Mouse (Mus musculus) midbrain, embryonic 11.5 days (tissue): ENCODE data around the gene Polr2a. TPM values are rescaled to one million over a fixed set of nuclear protein-coding genes. Genes with fewer than 3 reads are reported as not detected.

Experiments used
- ATAC-seq: fragments of 200-750 bp; cut with Nextera tagmentation; 2 replicates; pipeline ENCODE4 v1.8.0; 2017; ENCODE audit warnings: moderate TSS enrichment, moderate library complexity; ENCODE audit not compliant: low FRiP score
- DNase-seq: peaks from one replicate; pipeline ENCODE4 v3.0.0; 2015; ENCODE audit warnings: low spot score; ENCODE audit errors: missing footprints
- H3K27ac ChIP-seq: fragments of 300-500 bp; sonication (generic); 2 replicates; pipeline ENCODE4 v1.5.1; 2014; ENCODE audit warnings: low read depth, low read length
- H3K27me3 ChIP-seq: fragments of 300-500 bp; sonication (generic); 2 replicates; pipeline ENCODE4 v1.6.1; 2014; ENCODE audit warnings: mild to moderate bottlenecking, low read length, moderate library complexity, mixed read lengths; ENCODE audit not compliant: control insufficient read depth, insufficient read depth
- H3K36me3 ChIP-seq: fragments of 300-500 bp; sonication (generic); 2 replicates; pipeline ENCODE4 v1.6.1; 2014; ENCODE audit warnings: mild to moderate bottlenecking, low read length, moderate library complexity, mixed read lengths; ENCODE audit not compliant: control insufficient read depth, insufficient read depth
- H3K4me1 ChIP-seq: fragments of 300-500 bp; sonication (generic); 2 replicates; pipeline ENCODE4 v1.6.1; 2014; ENCODE audit warnings: low read length; ENCODE audit not compliant: control insufficient read depth, insufficient read depth
- H3K4me2 ChIP-seq: fragments of 300-500 bp; sonication (generic); 2 replicates; pipeline ENCODE4 v1.6.1; 2014; ENCODE audit warnings: mild to moderate bottlenecking, moderate library complexity
- H3K4me3 ChIP-seq: fragments of 300-500 bp; sonication (generic); 2 replicates; pipeline ENCODE4 v1.5.1; 2014; ENCODE audit warnings: low read depth, low read length
- H3K9ac ChIP-seq: fragments of 300-500 bp; sonication (generic); 2 replicates; pipeline ENCODE4 v1.6.1; 2014; ENCODE audit warnings: low read length
- H3K9me3 ChIP-seq: fragments of 300-500 bp; sonication (generic); 2 replicates; pipeline ENCODE4 v1.6.1; 2016; ENCODE audit warnings: low read length; ENCODE audit not compliant: control insufficient read depth
- WGBS: fragments of 180-500 bp; shearing (Covaris S2); extraction: QIAGEN DNeasy Blood & Tissue Kit; methylation state at CpG from one replicate; pipeline ENCODE4 v1.1.7; 2014; 5-methylcytosine and 5-hydroxymethylcytosine counted together
- polyA plus RNA-seq: library from polyadenylated mRNA; unstranded; fragments of >200 nt; fragmentation: Nextera tagmentation; extraction: Ambion mirVana; gene quantifications from 2 replicates; pipeline ENCODE4 v1.2.1, GENCODE M21; 2014

The Polr2a gene
- polyA plus RNA-seq, 1 experiment from 2014 or later = 54.1 TPM

DNA sequence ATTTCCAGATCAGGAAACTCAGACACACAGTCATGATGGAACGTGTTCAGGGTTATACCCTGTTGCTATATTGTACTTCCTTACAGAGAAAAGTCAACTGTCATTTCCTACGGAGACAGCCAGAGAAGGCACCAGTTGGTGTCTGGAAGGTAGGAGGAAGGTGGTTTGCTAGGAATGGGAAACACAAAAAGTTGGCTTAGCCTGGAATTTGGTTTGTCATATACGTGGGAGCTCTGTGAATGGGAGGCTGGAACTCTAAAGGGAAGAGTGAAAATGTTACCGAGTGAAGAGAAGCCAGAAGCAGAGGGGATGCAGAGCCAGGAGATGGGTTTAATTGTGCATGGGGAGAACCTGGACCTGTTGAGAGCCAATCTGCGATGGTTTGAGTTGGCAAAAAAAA lies 33.0 kb upstream of the Polr2a start:
- no peak overlapping the region for H3K4me3 ChIP-seq
- H3K9me3 ChIP-seq = no peaks in the 10 kb centered on the region
- no peaks in the 10 kb centered on the region for H3K36me3 ChIP-seq
- H3K9ac ChIP-seq = no peak overlapping the region
- ATAC-seq (no peak), DNase-seq (no peak)
- H3K4me2 ChIP-seq = no peak overlapping the region
- H3K27ac ChIP-seq = no peak overlapping the region
- peaks cover 4% of the 10 kb centered on the region; the same call in 1 of the 2 replicates for H3K4me1 ChIP-seq
- peaks cover 5% of the 10 kb centered on the region for H3K27me3 ChIP-seq
- WGBS = 71% methylated on average over 5 of the region's 5 CpGs

GRCm38 (mm10) chr11:69789431-69789830 lies 31.0 kb upstream of the Polr2a start:
- ATAC-seq (no peak), DNase-seq (no peak)
- H3K4me3 ChIP-seq = no peak overlapping the region
- no peaks in the 10 kb centered on the region for H3K36me3 ChIP-seq
- no peaks in the 10 kb centered on the region for H3K9me3 ChIP-seq
- no peak overlapping the region for H3K9ac ChIP-seq
- H3K27ac ChIP-seq = no peak overlapping the region
- H3K4me1 ChIP-seq = no peaks in the 10 kb centered on the region
- H3K27me3 ChIP-seq = no peaks in the 10 kb centered on the region
- no peak overlapping the region for H3K4me2 ChIP-seq
- WGBS = 76% methylated on average over 5 of the region's 5 CpGs

- DNase-seq (no peak), ATAC-seq (no peak)
- WGBS = 84% methylated on average over 5 of the region's 5 CpGs
- Histone ChIP-seq H3K9ac (no peak overlapping the region), H3K4me1 (no peaks in the 10 kb centered on the region), H3K36me3 (no peaks in the 10 kb centered on the region), H3K9me3 (no peaks in the 10 kb centered on the region), H3K27me3 (no peaks in the 10 kb centered on the region), H3K4me2 (no peak overlapping the region), H3K27ac (no peak overlapping the region), H3K4me3 (no peak overlapping the region)
Measured at GRCm38 (mm10) chr11:69787306-69787705, 28.9 kb upstream of the Polr2a start.

- H3K4me2 ChIP-seq = no peak overlapping the region
Measured at GRCm38 (mm10) chr11:69784793-69785272, 26.4 kb upstream of the Polr2a start.

DNA sequence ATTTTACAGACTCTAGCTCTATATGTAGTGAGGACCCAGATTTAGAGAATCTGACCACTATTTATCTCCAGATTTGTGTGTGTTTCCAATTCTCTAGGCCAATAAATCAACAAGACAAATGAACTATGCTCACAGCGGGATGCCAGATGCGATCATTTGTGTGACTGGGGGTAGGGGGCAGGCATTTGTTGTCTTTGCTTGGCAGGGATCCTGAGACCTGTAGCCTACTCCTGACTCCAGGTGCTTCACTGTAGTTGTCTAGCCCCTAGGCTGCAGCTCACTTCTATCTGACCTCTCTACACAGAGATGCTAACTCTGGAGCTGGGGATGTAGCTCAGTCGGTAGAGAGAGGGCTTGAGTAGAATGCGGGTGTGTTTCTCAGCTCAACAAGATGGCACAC lies 23.4 kb upstream of the Polr2a start:
- no peaks in the 10 kb centered on the region for H3K36me3 ChIP-seq
- H3K4me2 ChIP-seq = no peak overlapping the region
- H3K9me3 ChIP-seq = no peaks in the 10 kb centered on the region
- no peaks in the 10 kb centered on the region for H3K4me1 ChIP-seq
- DNase-seq = no peak
- 43% methylated on average over 4 of the region's 4 CpGs for WGBS
- H3K9ac ChIP-seq = no peak overlapping the region
- no peaks in the 10 kb centered on the region for H3K27me3 ChIP-seq
- H3K4me3 ChIP-seq = no peak overlapping the region
- no peak for ATAC-seq
- H3K27ac ChIP-seq = no peak overlapping the region

More at GRCm38 (mm10) chr11:69784793-69785272, 26.4 kb upstream of the Polr2a start:
- DNase-seq = no peak
- no peak overlapping the region for H3K27ac ChIP-seq
- H3K4me1 ChIP-seq = no peaks in the 10 kb centered on the region
- H3K4me3 ChIP-seq = no peak overlapping the region
- H3K9me3 ChIP-seq = no peaks in the 10 kb centered on the region
- WGBS = 47% methylated on average over 15 of the region's 15 CpGs
- H3K36me3 ChIP-seq = no peaks in the 10 kb centered on the region
- ATAC-seq = no peak
- no peaks in the 10 kb centered on the region for H3K27me3 ChIP-seq
- H3K9ac ChIP-seq = no peak overlapping the region

GRCm38 (mm10) chr11:69778985-69779384 lies 20.5 kb upstream of the Polr2a start:
- Histone ChIP-seq H3K27ac (no peak overlapping the region), H3K4me3 (no peak overlapping the region), H3K4me2 (no peak overlapping the region), H3K36me3 (no peaks in the 10 kb centered on the region), H3K9me3 (no peaks in the 10 kb centered on the region), H3K27me3 (no peaks in the 10 kb centered on the region), H3K4me1 (no peaks in the 10 kb centered on the region), H3K9ac (no peak overlapping the region)
- no peak for ATAC-seq
- DNase-seq = no peak
- 42% methylated on average over 7 of the region's 7 CpGs for WGBS

DNA sequence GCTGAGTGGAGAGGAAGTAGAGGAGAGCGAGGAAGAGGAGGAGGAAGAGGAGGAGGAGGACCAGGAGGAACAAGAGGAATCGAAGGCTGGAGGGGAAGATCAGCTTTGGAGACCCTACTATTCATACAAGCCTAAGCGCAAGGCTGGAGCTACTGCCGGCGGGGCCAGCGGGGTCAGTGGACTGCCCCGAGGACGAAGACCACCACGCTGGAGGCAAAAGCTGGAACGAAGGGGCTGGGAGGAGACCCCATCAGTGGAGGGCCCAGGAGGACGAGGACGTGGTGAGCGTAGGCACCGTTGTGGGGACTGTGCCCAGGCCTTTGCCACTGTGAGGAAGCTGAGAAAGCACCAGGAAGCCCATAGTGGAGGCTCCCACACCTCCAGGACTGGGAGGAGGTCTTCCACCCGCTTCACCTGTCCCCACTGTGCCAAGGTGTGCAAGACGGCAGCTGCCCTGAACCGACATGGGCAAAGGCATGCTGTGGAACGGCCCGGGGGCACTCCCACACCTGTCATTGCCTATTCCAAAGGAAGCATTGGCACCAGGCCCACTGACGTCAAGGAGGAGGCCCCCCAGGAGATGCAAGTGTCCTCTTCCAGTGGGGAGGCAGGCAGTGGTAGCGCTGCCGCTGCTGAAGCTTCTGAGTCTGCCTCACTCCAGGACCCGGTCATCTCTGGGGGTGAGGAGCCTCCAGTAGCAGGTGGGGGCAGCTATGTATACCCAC lies 20.0 kb upstream of the Polr2a start:
- H3K27me3 ChIP-seq = no peaks in the 10 kb centered on the region
- H3K4me2 ChIP-seq = no peak overlapping the region
- ATAC-seq (no peak), DNase-seq (no peak)
- WGBS = 64% methylated on average over 23 of the region's 23 CpGs
- no peak overlapping the region for H3K4me3 ChIP-seq
- H3K4me1 ChIP-seq = no peaks in the 10 kb centered on the region
- no peaks in the 10 kb centered on the region for H3K36me3 ChIP-seq
- no peaks in the 10 kb centered on the region for H3K9me3 ChIP-seq
- H3K27ac ChIP-seq = no peak overlapping the region
- no peak overlapping the region for H3K9ac ChIP-seq

DNA sequence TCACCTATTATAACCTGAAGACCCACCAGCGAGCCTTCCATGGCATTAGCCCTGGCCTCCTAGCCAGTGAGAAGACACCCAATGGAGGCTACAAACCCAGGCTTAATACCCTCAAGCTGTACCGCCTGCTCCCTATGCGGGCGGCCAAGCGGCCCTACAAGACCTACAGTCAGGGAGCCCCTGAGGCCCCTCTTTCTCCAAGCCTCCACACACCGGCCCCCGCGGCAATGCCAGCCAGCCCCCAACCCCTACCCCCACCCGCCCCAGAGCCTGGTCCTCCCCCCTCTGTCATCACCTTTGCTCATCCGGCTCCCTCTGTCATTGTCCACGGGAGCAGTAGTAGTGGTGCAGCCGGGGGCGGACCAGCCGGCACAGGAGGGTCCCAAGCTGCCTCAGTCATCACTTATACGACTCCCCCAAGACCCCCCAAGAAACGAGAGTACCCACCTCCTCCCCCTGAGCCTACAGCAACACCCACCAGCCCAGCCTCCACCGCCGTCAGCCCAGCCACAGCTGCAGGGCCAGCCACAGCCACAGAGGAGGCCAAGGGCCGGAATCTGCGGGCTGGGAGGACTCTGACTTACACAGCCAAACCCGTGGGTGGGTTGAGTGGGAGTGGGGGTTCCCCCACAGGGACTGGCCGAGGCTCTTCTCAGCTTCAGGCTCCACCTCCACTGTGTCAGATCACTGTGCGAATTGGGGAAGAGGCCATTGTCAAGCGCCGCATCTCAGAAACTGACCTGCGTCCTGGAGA lies 19.2 kb upstream of the Polr2a start:
- no peak overlapping the region for H3K4me2 ChIP-seq

GRCm38 (mm10) chr11:69776488-69776887 lies 18.1 kb upstream of the Polr2a start:
- Histone ChIP-seq H3K9ac (no peak overlapping the region), H3K9me3 (no peaks in the 10 kb centered on the region), H3K4me2 (no peak overlapping the region), H3K4me3 (no peak overlapping the region), H3K36me3 (no peaks in the 10 kb centered on the region), H3K27me3 (no peaks in the 10 kb centered on the region), H3K27ac (no peak overlapping the region), H3K4me1 (no peaks in the 10 kb centered on the region)
- no peak for DNase-seq
- ATAC-seq = no peak
- WGBS = 84% methylated on average over 20 of the region's 20 CpGs

More for the DNA sequence above, 19.2 kb upstream of the Polr2a start:
- H3K27ac ChIP-seq = no peak overlapping the region
- no peaks in the 10 kb centered on the region for H3K4me1 ChIP-seq
- no peak overlapping the region for H3K4me3 ChIP-seq
- H3K27me3 ChIP-seq = no peaks in the 10 kb centered on the region
- H3K36me3 ChIP-seq = no peaks in the 10 kb centered on the region
- H3K9ac ChIP-seq = no peak overlapping the region
- DNase-seq = no peak
- ATAC-seq = no peak
- WGBS = 59% methylated on average over 26 of the region's 26 CpGs
- H3K9me3 ChIP-seq = no peaks in the 10 kb centered on the region
